Mouse (Mus musculus) ES-CJ7 (cell line): Measurements from ENCODE around the gene Olfr371.
A peak's percentile ranks its signal among the peaks of the same experiment; 100 is the strongest.

Source experiments
- DNase-seq: peaks from one replicate; pipeline ENCODE4 v3.0.0; 2011; ENCODE audit warnings: low read depth, low spot score

Gene Olfr371

DNA sequence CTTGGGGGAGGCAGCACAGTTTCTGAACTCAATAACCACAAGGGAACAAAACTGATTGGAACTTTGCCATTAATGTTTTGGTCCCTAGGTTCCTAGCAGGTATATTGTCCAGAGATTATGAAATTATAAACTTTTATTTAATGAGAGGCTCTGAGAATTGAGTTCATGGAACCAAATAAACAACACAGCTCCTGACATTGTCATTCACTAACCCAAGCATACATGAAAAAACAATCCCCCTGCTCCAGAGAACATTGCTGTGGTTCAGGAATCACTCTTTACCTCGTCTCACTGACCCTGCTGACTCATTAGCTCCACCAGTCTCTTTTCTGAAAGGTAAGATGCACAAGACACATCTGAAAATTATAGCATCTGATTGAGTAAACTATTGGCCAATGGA is at the start of gene Olfr371:
Gene Olfr371 (plus strand): TSS at position 301 of the 400 bp plus-strand sequence.
- no peak for DNase-seq

DNA sequence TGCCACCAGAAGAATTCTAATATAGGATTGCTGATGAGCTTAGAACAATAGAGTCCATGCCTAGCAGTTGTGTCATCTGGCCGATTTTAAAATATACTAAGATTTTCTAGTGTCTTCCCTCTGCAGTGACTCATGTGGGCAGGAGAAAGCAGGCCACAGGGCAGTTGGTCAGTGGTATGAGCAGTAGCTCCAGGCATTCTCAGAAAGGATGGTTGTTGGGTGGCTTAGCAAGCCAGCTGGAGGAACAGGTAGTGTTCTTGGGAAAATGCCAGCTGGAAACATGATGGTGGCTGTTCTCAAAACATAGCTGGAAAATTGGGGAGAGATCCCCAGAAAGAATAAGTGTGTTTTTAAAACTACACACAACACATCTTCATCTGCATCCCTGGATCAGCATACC is 33.4 kb upstream of the Olfr371 start:
- DNase-seq: no peak

DNA sequence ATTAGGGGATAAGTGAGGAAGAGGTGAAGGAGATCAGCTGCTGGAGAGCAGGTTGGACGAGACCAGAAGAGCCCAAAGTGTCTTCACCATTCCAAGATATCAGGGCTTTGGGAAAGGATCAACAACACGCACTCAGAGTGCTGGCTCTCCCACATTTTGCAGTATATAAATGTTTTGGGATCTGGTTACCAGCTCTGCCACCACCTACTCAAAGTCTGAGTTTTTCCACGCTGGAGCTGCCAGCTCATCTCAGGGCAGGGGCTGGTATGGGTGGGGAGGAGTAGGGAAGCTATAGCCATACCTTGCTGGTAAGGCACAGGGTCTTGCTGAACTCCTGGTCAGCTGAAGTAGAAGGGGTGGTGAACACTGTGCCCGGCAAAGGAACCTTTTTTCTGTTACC is 5.6 kb upstream of the Olfr371 start:
- no peak for DNase-seq

DNA sequence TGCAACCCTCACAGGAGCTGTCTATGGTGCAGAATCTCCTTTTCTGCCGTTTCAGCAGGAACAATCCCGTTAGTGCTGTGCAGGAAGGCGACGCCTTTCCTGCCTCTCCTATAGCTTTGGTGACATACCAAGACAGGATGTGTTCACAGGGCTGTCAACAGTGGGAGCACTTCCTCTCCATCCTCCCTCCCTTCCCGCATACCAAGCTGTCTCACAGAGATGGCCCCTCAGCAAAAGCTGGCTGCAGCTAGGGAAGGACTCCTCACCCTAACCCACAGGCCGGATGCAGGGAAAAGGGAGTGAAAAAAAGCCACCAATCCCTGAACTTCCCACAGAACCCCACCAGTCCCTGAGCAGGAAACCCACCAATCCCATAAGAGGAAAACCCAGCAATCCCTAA is 4.8 kb upstream of the Olfr371 start:
- DNase-seq: peak; percentile 31

DNA sequence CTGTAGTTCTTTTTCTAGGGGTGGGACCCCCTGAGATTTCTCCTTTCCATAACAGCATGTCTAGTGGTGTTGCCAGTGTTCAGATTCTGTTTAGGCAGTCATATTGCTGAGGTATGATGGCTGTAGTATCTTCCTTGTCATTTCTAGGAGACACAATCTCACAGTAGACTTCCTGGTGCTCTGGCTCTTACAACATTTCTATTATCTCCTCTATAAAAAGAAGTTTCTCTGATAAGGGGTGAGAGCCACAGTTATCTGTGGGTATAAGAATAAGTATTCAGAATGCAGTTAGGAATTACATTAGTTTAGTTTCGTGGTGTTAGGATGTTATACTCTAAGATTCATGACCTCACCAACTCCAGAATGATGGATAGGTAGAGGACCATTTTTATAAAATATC is 1.5 kb downstream of the Olfr371 start:
- DNase-seq: no peak
